Mouse (Mus musculus) forebrain, embryonic 12.5 days (tissue): ENCODE results near the gene Ccl28. TPM values are rescaled to one million over a fixed set of nuclear protein-coding genes. Genes with fewer than 3 reads are reported as not detected.
"Not testable (repeated sequence)": the region's sequence is repeated elsewhere in the genome, so short reads cannot be mapped to it uniquely, and the experiment has no call there.

Experiments used
- ATAC-seq: fragments of 200-750 bp; cut with Nextera tagmentation; 2 replicates; pipeline ENCODE4 v1.8.0; 2017; ENCODE audit warnings: moderate TSS enrichment; ENCODE audit not compliant: low FRiP score
- H3K27ac ChIP-seq: fragments of 300-500 bp; sonication (generic); 2 replicates; pipeline ENCODE4 v1.5.1; 2016; ENCODE audit warnings: mild to moderate bottlenecking
- H3K27me3 ChIP-seq: fragments of 300-500 bp; sonication (generic); 2 replicates; pipeline ENCODE4 v1.6.1; 2016; ENCODE audit warnings: mild to moderate bottlenecking
- H3K36me3 ChIP-seq: fragments of 300-500 bp; sonication (generic); replicated peaks from 2 replicates; pipeline ENCODE4 v1.6.1; 2016; ENCODE audit warnings: mild to moderate bottlenecking
- H3K4me1 ChIP-seq: fragments of 300-500 bp; sonication (generic); 2 replicates; pipeline ENCODE4 v1.6.1; 2016
- H3K4me2 ChIP-seq: fragments of 300-500 bp; sonication (generic); 2 replicates; pipeline ENCODE4 v1.6.1; 2016; ENCODE audit warnings: mild to moderate bottlenecking, moderate library complexity
- H3K4me3 ChIP-seq: fragments of 300-500 bp; sonication (generic); replicated peaks from 2 replicates; pipeline ENCODE4 v1.5.1; 2016; ENCODE audit warnings: mild to moderate bottlenecking
- H3K9ac ChIP-seq: fragments of 300-500 bp; sonication (generic); 2 replicates; pipeline ENCODE4 v1.6.1; 2016; ENCODE audit warnings: mild to moderate bottlenecking
- H3K9me3 ChIP-seq: fragments of 300-500 bp; sonication (generic); 2 replicates; pipeline ENCODE4 v1.6.1; 2016
- WGBS: fragments of 180-500 bp; shearing (Covaris S2); methylation state at CpG from one replicate; pipeline ENCODE4 v1.1.7; 2016; 5-methylcytosine and 5-hydroxymethylcytosine counted together
- polyA plus RNA-seq: library from polyadenylated mRNA; unstranded; fragments of >200 nt; fragmentation: Nextera tagmentation; extraction: Ambion mirVana; gene quantifications from 2 replicates; pipeline ENCODE4 v1.2.1, GENCODE M21; 2016

The Ccl28 gene
- polyA plus RNA-seq, 1 experiment from 2014 or later, result 0.09 TPM

DNA sequence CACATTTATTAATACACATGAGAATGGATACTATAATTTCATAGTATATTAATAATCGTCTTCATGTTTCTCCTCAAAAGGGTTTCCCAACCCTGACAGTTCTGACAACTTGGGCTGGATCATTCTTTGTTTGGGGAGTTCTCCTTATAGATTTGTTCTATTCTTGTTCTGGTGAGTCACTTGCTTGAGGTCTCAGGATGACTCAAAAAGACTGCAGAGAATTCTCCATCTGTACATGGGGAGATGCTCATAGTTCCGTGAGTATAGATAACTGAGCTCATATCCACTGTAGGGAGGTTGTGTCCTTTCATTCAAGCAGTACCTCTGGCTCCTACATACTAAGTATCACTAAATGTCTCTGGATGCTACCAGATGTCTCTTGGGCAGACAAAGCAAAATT lies 31.1 kb downstream of the Ccl28 start:
- Histone ChIP-seq H3K4me1 (no peaks in the 10 kb centered on the region), H3K4me3 (no peak overlapping the region), H3K27me3 (no peaks in the 10 kb centered on the region), H3K27ac (no peak overlapping the region), H3K9me3 (no peaks in the 10 kb centered on the region), H3K9ac (no peak overlapping the region), H3K4me2 (no peak overlapping the region), H3K36me3 (no peaks in the 10 kb centered on the region)
- ATAC-seq, result no peak
- 88% methylated on average over 2 of the region's 2 CpGs for WGBS

DNA sequence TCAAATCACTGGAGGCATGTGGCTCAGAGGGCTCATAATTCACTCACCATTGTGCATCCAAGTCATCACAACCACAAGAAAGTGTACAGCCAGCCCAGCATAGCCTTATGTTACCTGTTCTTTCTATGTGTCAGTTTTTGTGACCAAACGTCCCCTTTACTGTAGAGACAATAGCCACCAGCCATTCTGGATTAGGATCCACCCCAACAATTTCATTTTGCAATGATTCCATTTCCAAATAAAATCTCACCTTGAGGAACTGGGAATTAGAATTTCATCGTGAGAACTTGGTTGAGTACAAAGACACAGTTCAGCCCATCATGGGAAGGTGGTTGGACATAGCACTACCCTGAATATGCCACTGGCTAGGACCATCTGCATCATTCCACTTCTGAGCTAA lies 32.6 kb downstream of the Ccl28 start:
- no peaks in the 10 kb centered on the region for H3K4me1 ChIP-seq
- no peak overlapping the region for H3K4me2 ChIP-seq
- H3K36me3 ChIP-seq, result no peaks in the 10 kb centered on the region
- 75% methylated on average over 2 of the region's 2 CpGs for WGBS
- no peaks in the 10 kb centered on the region for H3K9me3 ChIP-seq
- H3K27me3 ChIP-seq, result no peaks in the 10 kb centered on the region
- ATAC-seq, result no peak
- no peak overlapping the region for H3K9ac ChIP-seq
- no peak overlapping the region for H3K27ac ChIP-seq
- no peak overlapping the region for H3K4me3 ChIP-seq

DNA sequence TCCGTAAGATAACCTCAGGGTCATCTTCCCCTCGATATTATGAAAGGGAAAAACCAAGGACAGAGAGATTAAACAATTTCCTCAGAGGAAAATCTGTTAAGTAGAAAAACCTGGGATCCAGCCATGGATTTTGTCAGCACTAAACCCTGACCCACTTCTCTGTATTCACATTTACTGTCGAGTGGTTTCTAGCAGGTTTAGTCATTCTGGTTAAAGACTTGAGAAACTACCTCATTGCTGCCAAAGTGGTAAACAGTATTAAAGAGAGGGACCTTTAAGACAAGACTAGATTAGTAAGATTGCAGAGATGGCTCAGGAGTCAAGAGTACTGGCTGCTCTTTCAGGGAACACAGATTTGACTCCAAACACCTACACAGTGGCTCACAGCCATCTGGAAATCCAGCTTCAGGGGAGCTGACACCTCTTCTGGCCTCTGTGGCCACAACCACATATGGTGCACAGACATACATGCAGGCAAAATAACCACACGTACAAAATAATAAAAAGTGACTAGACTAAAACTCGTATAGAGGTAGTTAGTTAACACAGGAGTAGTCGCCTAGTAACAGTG lies 33.3 kb downstream of the Ccl28 start:
- ATAC-seq, result no peak
- Histone ChIP-seq H3K27me3 (no peaks in the 10 kb centered on the region), H3K4me1 (no peaks in the 10 kb centered on the region), H3K9me3 (no peaks in the 10 kb centered on the region), H3K36me3 (no peaks in the 10 kb centered on the region), H3K9ac (no peak overlapping the region), H3K4me2 (no peak overlapping the region), H3K27ac (no peak overlapping the region), H3K4me3 (no peak overlapping the region)
- 84% methylated on average over 6 of the region's 6 CpGs for WGBS

DNA sequence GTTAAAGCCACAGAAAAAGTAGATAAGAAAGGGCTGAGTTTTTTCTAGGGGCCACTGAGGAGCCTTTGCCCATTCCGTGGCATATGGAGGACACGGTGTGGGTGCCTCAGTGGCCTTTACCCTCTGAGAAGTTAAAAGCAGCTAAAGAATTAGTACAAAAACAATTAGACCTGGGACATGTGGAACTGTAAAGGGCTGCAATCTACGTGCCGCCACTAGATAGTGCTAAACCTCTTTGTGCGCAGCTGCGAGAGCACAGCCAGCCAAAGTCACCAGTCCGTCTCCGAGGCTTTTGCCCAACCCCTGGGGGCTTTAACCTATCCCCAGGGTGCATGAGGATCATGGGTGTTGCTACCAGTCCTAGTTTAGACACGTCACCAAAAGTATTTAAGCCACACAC lies 37.8 kb downstream of the Ccl28 start:
- not testable (repeated sequence) for ATAC-seq
- WGBS, result 72% methylated on average over 6 of the region's 9 CpGs

DNA sequence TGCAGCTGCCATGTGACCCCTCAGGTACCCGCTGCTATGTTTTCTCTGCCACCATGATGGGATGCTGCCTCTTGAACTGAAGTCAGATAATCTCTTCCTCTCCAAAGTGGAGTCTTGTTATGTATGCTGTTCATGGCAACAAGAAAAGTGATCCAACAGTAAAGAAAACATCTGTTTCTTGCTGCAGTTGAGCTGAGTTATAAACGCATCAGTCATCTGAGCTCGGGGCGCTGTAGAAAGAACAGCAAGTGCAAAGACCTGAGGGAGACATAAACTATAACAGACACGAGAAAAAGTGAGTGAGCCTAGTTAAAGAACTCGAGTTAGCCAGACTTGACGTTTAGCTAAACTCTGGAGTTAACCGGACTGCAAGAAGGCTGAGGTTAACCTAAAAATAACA lies 55.2 kb downstream of the Ccl28 start:
- ATAC-seq, result no peak
- no peak overlapping the region for H3K9ac ChIP-seq
- 88% methylated on average over 8 of the region's 8 CpGs for WGBS

More for the DNA sequence above, 37.8 kb downstream of the Ccl28 start:
- H3K4me3 ChIP-seq, H3K9ac ChIP-seq, H3K4me1 ChIP-seq, H3K27me3 ChIP-seq, H3K36me3 ChIP-seq, H3K27ac ChIP-seq, H3K4me2 ChIP-seq, H3K9me3 ChIP-seq: not testable (repeated sequence)

DNA sequence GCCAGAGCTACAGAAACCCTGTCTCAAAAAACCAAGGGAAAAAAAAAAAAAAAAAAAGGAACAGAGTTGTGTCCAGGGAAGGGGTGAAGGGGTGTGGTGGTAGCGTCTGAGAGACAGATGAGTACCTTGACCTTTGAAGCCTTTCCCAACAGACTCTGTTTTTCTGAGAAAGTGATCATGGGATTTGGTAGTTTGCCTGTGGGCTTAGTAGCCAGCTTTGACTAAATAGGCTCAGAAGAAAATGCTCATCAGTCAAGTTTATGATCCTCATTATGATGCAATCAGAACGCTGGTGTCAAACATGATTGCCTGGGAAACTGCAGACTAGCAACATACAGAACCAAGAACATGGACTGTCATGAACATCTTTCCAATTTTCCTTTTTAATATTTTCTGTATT lies 56.1 kb downstream of the Ccl28 start:
- H3K4me2 ChIP-seq, result no peak overlapping the region
- no peaks in the 10 kb centered on the region for H3K27me3 ChIP-seq
- H3K27ac ChIP-seq, result no peak overlapping the region
- no peak for ATAC-seq
- no peak overlapping the region for H3K9ac ChIP-seq
- no peaks in the 10 kb centered on the region for H3K9me3 ChIP-seq
- 82% methylated on average over 2 of the region's 2 CpGs for WGBS
- H3K4me1 ChIP-seq, result no peaks in the 10 kb centered on the region
- no peaks in the 10 kb centered on the region for H3K36me3 ChIP-seq
- no peak overlapping the region for H3K4me3 ChIP-seq

More for the DNA sequence above, 55.2 kb downstream of the Ccl28 start:
- Histone ChIP-seq H3K4me2 (no peak overlapping the region), H3K36me3 (no peaks in the 10 kb centered on the region), H3K4me3 (no peak overlapping the region), H3K27me3 (no peaks in the 10 kb centered on the region), H3K9me3 (no peaks in the 10 kb centered on the region), H3K27ac (no peak overlapping the region), H3K4me1 (no peaks in the 10 kb centered on the region)

DNA sequence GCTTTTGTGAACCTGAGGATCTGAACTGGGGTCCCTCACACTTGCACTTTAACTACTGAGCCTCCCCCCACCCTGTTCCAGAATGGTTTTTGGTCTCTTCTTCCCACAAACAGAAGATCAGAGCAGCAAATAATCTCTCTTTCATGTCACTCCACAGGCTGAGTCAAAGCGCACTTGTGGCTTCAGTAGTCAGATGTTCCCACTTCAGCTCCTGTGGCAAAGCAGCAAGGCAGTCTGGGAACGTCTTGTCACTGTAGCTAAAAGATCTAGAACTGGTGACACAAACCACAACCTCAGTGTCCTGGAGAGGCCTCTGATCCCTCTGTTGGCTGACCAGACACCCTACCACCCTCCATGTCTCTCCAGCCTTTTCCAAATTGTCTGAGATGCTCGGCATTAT lies 57.5 kb downstream of the Ccl28 start:
- WGBS, result 80% methylated on average over 3 of the region's 3 CpGs

DNA sequence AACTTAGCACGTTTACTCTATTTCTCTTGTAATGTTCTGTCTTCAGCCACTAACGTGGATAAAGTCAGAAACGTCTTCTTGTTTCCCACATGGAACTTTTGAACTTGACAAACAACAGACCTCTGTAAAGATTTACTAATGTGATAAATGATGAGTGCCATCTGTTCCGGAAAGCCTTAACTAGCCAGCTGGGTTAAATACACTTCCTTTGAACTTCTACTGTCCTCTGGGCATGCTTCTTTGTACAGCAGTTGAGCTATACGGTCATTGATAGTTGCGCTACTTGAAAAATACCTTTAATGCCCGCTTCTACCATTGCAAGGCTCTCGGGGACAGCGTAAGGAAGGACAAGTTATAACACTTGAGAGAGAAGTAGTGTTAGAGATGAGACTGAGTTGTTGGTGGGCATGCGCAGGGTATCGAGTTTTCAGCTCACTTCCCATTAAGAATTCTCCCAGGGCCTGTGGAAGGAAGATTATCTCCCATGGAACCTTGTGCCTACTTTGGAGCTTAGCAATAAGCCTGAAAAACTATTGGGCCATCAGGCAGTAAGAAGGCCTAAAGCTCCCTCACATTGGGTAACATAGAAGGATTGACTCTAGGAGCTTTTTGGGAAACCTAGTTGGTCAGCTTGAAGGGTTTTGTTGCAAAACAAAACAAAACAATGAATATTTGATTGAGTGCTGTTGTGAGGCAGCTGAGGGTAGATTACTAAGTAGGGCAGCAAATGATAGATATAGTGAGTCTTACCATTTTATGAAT lies 61.0 kb downstream of the Ccl28 start:
- Histone ChIP-seq H3K27ac (no peak overlapping the region), H3K27me3 (no peaks in the 10 kb centered on the region), H3K4me3 (no peak overlapping the region), H3K9ac (no peak overlapping the region), H3K9me3 (no peaks in the 10 kb centered on the region), H3K36me3 (no peaks in the 10 kb centered on the region), H3K4me2 (no peak overlapping the region), H3K4me1 (peaks cover 11% of the 10 kb centered on the region)
- WGBS, result 85% methylated on average over 11 of the region's 11 CpGs
- ATAC-seq, result no peak

More for the DNA sequence above, 57.5 kb downstream of the Ccl28 start:
- no peak for ATAC-seq
- H3K4me3 ChIP-seq, result no peak overlapping the region
- H3K4me1 ChIP-seq, result no peaks in the 10 kb centered on the region
- H3K36me3 ChIP-seq, result no peaks in the 10 kb centered on the region
- no peak overlapping the region for H3K9ac ChIP-seq
- H3K4me2 ChIP-seq, result no peak overlapping the region
- H3K27ac ChIP-seq, result no peak overlapping the region
- no peaks in the 10 kb centered on the region for H3K9me3 ChIP-seq
- H3K27me3 ChIP-seq, result no peaks in the 10 kb centered on the region

DNA sequence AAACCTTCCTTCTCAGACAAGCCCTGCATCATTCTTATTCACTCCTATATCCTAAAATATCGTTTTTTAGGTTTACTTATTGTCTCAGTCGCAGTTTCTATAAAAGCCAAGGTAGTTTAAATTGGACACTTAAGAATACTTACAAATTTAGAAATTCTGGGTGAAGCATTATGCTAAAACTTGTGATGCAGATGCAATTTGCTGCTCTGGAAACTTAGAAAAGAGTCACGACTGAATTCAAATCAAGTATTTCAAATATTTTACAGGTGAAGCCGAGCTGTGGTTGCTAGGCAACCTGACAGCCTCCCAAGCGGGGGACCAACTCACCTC lies 66.1 kb downstream of the Ccl28 start:
- ATAC-seq, result no peak
- 5% methylated on average over 5 of the region's 5 CpGs for WGBS
- Histone ChIP-seq H3K27me3 (no peaks in the 10 kb centered on the region), H3K27ac (peak overlapping the region; percentile 53; the same call in 1 of the 2 replicates), H3K4me2 (peak overlapping the region; percentile 49), H3K36me3 (peaks cover 9% of the 10 kb centered on the region), H3K9me3 (no peaks in the 10 kb centered on the region), H3K4me3 (peak overlapping the region; percentile 96), H3K4me1 (peaks cover 38% of the 10 kb centered on the region), H3K9ac (no peak overlapping the region)

DNA sequence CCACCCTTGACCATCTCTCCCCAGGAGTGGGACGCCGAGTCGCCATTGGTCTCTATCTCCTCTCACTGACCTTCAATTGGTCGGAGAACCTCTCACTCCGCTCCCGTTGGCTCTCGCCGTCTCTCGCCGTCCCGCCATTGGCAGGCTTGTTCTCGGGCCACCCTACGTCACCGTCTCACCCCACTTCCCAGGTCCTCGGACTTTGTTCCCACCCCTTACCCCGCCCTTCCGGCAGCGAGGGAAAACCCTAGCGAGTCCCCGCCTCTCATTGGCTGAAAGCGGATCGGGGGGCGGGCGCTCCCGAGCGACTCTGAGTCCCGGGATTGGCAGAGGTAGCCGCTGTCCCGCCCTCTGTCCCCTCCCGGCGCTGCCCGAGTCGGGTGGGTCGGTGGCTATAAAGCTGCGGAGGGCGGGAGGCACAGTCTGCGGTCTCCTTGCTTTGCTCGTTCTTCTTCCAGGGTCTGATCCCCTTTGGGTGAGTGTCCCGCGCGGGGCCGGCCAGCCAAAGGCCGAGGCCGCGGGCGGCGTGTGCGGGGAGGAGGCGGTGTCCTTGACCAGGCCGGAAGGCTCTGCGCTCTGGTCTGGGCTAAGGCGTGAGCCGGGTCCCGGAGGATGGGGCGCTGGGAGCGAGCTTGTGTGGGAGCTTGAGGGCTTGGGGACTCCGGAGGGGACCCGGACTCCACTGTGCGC lies 66.6 kb downstream of the Ccl28 start, which contains the start of gene Hmgcs1:
Hmgcs1 (plus strand) TSS at position 341 of the 690 bp plus-strand sequence.
- Histone ChIP-seq H3K9me3 (no peaks in the 10 kb centered on the region), H3K4me2 (peak within 1 kb of the TSS; percentile 84), H3K27ac (peak within 1 kb of the TSS; percentile 99), H3K4me1 (peaks cover 42% of the 10 kb centered on the region), H3K4me3 (peak within 1 kb of the TSS; percentile 96), H3K36me3 (peaks cover 9% of the 10 kb centered on the region), H3K27me3 (no peaks in the 10 kb centered on the region), H3K9ac (peak within 1 kb of the TSS; percentile 98)
- ATAC-seq, result peak; percentile 99
- WGBS, result 1% methylated on average over 58 of the region's 59 CpGs

DNA sequence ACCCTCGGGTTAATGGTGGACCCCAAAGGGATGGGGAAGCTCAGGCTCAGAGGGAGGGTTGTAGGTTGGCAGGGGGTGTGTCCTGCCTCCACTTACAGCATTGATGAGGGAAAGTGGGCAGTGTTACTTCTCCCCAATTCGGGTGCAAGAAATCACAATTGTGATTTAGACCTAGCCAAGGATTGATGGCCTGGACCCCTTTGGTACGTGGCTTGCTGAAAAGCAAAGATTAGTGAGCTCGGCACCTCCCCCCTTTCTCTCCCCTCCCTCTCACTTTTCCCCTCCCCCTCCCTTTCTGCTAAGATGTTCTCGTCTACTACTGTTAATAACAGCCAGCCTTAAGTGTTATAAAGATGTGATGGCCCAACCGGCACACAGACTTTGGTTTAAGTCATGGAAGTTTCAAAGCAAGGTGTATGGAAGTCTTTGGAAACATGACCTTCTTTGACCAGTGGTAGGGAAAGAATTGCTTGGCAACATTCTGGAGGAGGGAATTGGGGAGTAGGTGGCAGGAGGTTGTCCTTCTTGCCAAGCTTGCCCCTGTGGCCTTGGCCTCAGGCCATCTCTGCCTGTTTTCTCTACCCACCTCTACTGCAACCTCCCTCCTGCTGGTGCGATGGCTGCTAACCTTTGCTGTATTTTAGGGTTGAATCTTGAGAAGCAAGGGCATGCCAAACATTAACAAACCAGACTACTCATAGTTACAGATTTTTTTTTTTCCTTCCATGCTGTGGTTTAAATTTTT lies 67.4 kb downstream of the Ccl28 start:
- Histone ChIP-seq H3K9me3 (no peaks in the 10 kb centered on the region), H3K36me3 (peaks cover 15% of the 10 kb centered on the region), H3K27me3 (no peaks in the 10 kb centered on the region), H3K27ac (peak overlapping the region; percentile 99), H3K4me2 (peak overlapping the region; percentile 84), H3K9ac (peak overlapping the region; percentile 98), H3K4me1 (peaks cover 47% of the 10 kb centered on the region), H3K4me3 (peak overlapping the region; percentile 96)
- 3% methylated on average over 7 of the region's 7 CpGs for WGBS
- ATAC-seq, result no peak

DNA sequence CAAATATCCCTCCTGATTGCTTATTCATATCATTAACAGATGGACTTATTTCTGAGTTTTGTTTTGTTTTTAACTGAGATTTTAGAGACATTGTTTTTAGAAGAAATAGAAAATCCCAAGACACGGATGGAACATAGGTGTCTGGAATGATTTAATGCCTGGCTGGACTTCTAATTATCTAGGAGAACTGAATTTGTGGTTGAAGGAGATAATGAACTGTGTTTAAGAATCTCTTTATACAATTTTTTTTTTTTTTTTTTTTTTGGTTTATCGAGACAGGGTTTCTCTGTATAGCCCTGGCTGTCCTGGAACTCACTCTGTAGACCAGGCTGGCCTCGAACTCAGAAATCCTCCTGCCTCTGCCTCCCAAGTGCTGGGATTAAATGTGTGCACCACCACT lies 68.3 kb downstream of the Ccl28 start:
- Histone ChIP-seq H3K9ac (peak overlapping the region; percentile 98), H3K36me3 (peaks cover 15% of the 10 kb centered on the region), H3K4me3 (peak overlapping the region; percentile 96), H3K4me2 (peak overlapping the region; percentile 84), H3K4me1 (peaks cover 53% of the 10 kb centered on the region)
- not testable (repeated sequence) for H3K27ac ChIP-seq, H3K27me3 ChIP-seq, ATAC-seq, H3K9me3 ChIP-seq
- 68% methylated on average over 3 of the region's 3 CpGs for WGBS
